Comparison of ENCODE assay signal across 11 mouse cellular contexts in the genomic region with DNA sequence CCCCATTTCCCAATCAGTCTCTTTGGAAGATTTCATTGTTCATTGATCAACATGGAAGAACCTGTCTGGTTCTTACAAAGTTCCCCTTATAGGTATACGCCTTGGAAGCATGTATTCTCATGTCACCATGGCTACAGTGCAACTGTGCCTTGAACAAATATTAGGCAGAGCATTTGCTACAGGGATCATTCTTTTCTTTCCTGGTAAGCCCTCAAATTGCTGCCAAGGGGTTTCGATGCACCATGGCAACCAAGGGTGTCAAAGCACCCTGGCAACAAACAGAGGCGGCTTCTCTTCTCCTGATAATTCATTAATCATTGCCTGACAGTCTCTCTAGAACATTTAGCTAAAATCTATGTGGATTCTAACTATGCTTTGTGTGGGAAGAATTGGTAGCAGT. TPM values are rescaled to one million over a fixed set of nuclear protein-coding genes. Genes with fewer than 3 reads are reported as not detected.
DNase-seq lines count a peak whose midpoint lies in the region; ATAC-seq lines count a peak whose summit lies in the region.
"Had no signal": no experiment of that assay in that cellular context is flagged by ENCODE, and none has a peak within 500 bp of the region (broad histone marks: within the 10 kb centered on the region; RNA-seq: fewer than 3 reads in every experiment).

No protein-coding gene starts in this region.

- no peak overlapping the region for H3K4me2 ChIP-seq in forebrain, embryonic 12.5 days
- H3K4me2 ChIP-seq in neural tube, embryonic 13.5 days, result no peak overlapping the region

- peaks cover 6% of the 10 kb centered on the region for H3K4me1 ChIP-seq in forebrain, embryonic 12.5 days
- peaks cover 5% of the 10 kb centered on the region; the same call in 1 of the 2 replicates for H3K4me1 ChIP-seq in neural tube, embryonic 13.5 days (replicated peaks)

- no peak overlapping the region for H3K4me3 ChIP-seq in forebrain, embryonic 12.5 days (replicated peaks)
- H3K4me3 ChIP-seq in neural tube, embryonic 13.5 days, result no peak overlapping the region

- H3K9me3 ChIP-seq in forebrain, embryonic 12.5 days, result no peaks in the 10 kb centered on the region
- no peaks in the 10 kb centered on the region for H3K9me3 ChIP-seq in neural tube, embryonic 13.5 days

- H3K27ac ChIP-seq in forebrain, embryonic 12.5 days, result peak overlapping the region; percentile 51
- H3K27ac ChIP-seq in neural tube, embryonic 13.5 days (replicated peaks), result peak overlapping the region; percentile 38; the same call in 1 of the 2 replicates

- H3K36me3 ChIP-seq in forebrain, embryonic 12.5 days (replicated peaks), result no peaks in the 10 kb centered on the region
- H3K36me3 ChIP-seq in neural tube, embryonic 13.5 days, result no peaks in the 10 kb centered on the region

- no peaks in the 10 kb centered on the region for H3K27me3 ChIP-seq in forebrain, embryonic 12.5 days
- 0 out of 2 replicates have a peak, but pooled peaks cover 6% of the 10 kb centered on the region for H3K27me3 ChIP-seq in neural tube, embryonic 13.5 days

- peak; percentile 8 for DNase-seq in cerebellum, adult 11-12 months
- DNase-seq in cerebellum, postnatal 36 days, result no peak
- DNase-seq in layer of hippocampus, adult 9-11 months, result peak; percentile 76
- no peak for DNase-seq in adrenal gland, adult (ENCODE audit: inconsistent age in 2 of 2, low spot score in 1 of 2)
- no peak for DNase-seq in thymus, postnatal 10 days (ENCODE audit: low spot score in 2 of 2)
- DNase-seq in urinary bladder, postnatal 25 days (ENCODE audit: low spot score), result no peak
- DNase-seq: cerebellum, adult 11 months; lung, postnatal 14 days had no signal

- no peak overlapping the region for H3K9ac ChIP-seq in forebrain, embryonic 12.5 days
- no peak overlapping the region for H3K9ac ChIP-seq in neural tube, embryonic 13.5 days

- 16% methylated on average over 3 of the region's 3 CpGs for WGBS in forebrain, embryonic 12.5 days
- WGBS in neural tube, embryonic 13.5 days, result 10% methylated on average over 3 of the region's 3 CpGs

- ATAC-seq in forebrain, embryonic 12.5 days (ENCODE audit: low FRiP score), result peak; percentile 90
- ATAC-seq in neural tube, embryonic 13.5 days (ENCODE audit: low read depth), result peak; percentile 75
- ATAC-seq: Patski had no signal

RNA-seq across cellular contexts. Expression of a gene that starts 28.3 kb away (rescaled TPM):
- polyA plus RNA-seq in forebrain, embryonic 12.5 days (2016; fragmentation: Nextera tagmentation; extraction: Ambion mirVana), result 7.5 and 7.7 TPM in 2 replicates
- polyA plus RNA-seq in neural tube, embryonic 13.5 days (2015; fragmentation: Nextera tagmentation; extraction: Ambion mirVana), result 29.7 and 32.4 TPM in 2 replicates

RNA-seq across cellular contexts. Expression of a gene that starts 37.8 kb away (rescaled TPM):
- 969 and 1,158 TPM in 2 replicates for polyA plus RNA-seq in forebrain, embryonic 12.5 days (2016; fragmentation: Nextera tagmentation; extraction: Ambion mirVana)
- 2,540 and 2,743 TPM in 2 replicates for polyA plus RNA-seq in neural tube, embryonic 13.5 days (2015; fragmentation: Nextera tagmentation; extraction: Ambion mirVana)

Comparison
In these comparisons a context has a peak if more than half of its experiments do, and no peak if none do; other contexts are left out.
1. DNase-seq: peak in cerebellum, adult 11-12 months (single experiment) and layer of hippocampus, adult 9-11 months (single experiment); none in cerebellum, postnatal 36 days (0 of 2), adrenal gland, adult (0 of 2), thymus, postnatal 10 days (0 of 2) and urinary bladder, postnatal 25 days (single experiment).